Mouse (Mus musculus): Measurements from ENCODE around the gene Hist1h3f.

- no peak for TF ChIP-seq CTCF (IDR thresholded peaks at IDR 0.05)
- no peak for TF ChIP-seq EP300 (IDR thresholded peaks at IDR 0.05)
Observed at GRCm38 (mm10) chr13:23554925-23555838, 11.3 kb downstream of the Hist1h3f start.

Measured in lung, postnatal 0 days (tissue).